In genomic region chr6:52156551-52157200, GRCm38 (mm10) we compare ENCODE assay signal across 12 mouse cellular contexts. TPM values are rescaled to one million over a fixed set of nuclear protein-coding genes. Genes with fewer than 3 reads are reported as not detected.
DNase-seq lines count a peak whose midpoint lies in the region; ATAC-seq and TF ChIP-seq lines count a peak whose summit lies in the region.
"Had no signal": no experiment of that assay in that cellular context is flagged by ENCODE, and none has a peak within 500 bp of the region (broad histone marks: within the 10 kb centered on the region; RNA-seq: fewer than 3 reads in every experiment).

No protein-coding gene starts in this region.

- H3K4me2 ChIP-seq in heart, embryonic 13.5 days = peak overlapping the region; percentile 98
- H3K4me2 ChIP-seq in midbrain, embryonic 11.5 days = no peak overlapping the region
- no peak overlapping the region for H3K4me2 ChIP-seq in midbrain, postnatal 0 days (ENCODE audit: low read depth, low read length, poor library complexity, severe bottlenecking)
- H3K4me2 ChIP-seq in stomach, embryonic 16.5 days (ENCODE audit: low read depth, low read length) = peak overlapping the region; percentile 65; the same call in 1 of the 2 replicates

- no peak for ATAC-seq in heart, embryonic 13.5 days (ENCODE audit: extremely low read depth, insufficient number of reproducible peaks, low FRiP score, low TSS enrichment)
- ATAC-seq in midbrain, embryonic 11.5 days (ENCODE audit: low FRiP score) = no peak
- ATAC-seq in midbrain, postnatal 0 days (ENCODE audit: low FRiP score) = no peak
- ATAC-seq in stomach, embryonic 16.5 days (ENCODE audit: insufficient read depth, low FRiP score) = no peak
- no peak for ATAC-seq in erythroid progenitor cell, adult 5-6 weeks (replicated peaks; ENCODE audit: low FRiP score, poor library complexity, severe bottlenecking)

- H3K27ac ChIP-seq in heart, embryonic 13.5 days (replicated peaks) = no peak overlapping the region
- no peak overlapping the region for H3K27ac ChIP-seq in midbrain, embryonic 11.5 days (ENCODE audit: low read depth, low read length)
- H3K27ac ChIP-seq in midbrain, postnatal 0 days (ENCODE audit: low read depth, low read length) = no peak overlapping the region
- H3K27ac ChIP-seq in limb, embryonic 10.5 days = no peak overlapping the region
- H3K27ac ChIP-seq in stomach, embryonic 16.5 days (ENCODE audit: low read length) = no peak overlapping the region
- H3K27ac ChIP-seq: limb, embryonic 15.5 days had no signal

- H3K27me3 ChIP-seq in heart, embryonic 13.5 days (replicated peaks) = peaks cover 99% of the 10 kb centered on the region
- H3K27me3 ChIP-seq in midbrain, embryonic 11.5 days (ENCODE audit: control insufficient read depth, insufficient read depth, low read length) = peaks cover 99% of the 10 kb centered on the region
- H3K27me3 ChIP-seq in midbrain, postnatal 0 days (ENCODE audit: insufficient read depth, low read length) = peaks cover 89% of the 10 kb centered on the region
- H3K27me3 ChIP-seq in limb, embryonic 10.5 days (ENCODE audit: low read depth, poor library complexity, severe bottlenecking) = peaks cover 77% of the 10 kb centered on the region
- peaks cover 14% of the 10 kb centered on the region for H3K27me3 ChIP-seq in stomach, embryonic 16.5 days (ENCODE audit: control insufficient read depth, insufficient read depth, low read length)

- peaks cover 31% of the 10 kb centered on the region for H3K4me1 ChIP-seq in heart, embryonic 13.5 days
- H3K4me1 ChIP-seq in midbrain, embryonic 11.5 days (ENCODE audit: control insufficient read depth, insufficient read depth, low read length) = peaks cover 8% of the 10 kb centered on the region; the same call in 1 of the 2 replicates
- H3K4me1 ChIP-seq in midbrain, postnatal 0 days (ENCODE audit: insufficient read depth, low read length) = peaks cover 5% of the 10 kb centered on the region; the same call in 1 of the 2 replicates
- H3K4me1 ChIP-seq in limb, embryonic 10.5 days = peaks cover 68% of the 10 kb centered on the region
- peaks cover 23% of the 10 kb centered on the region for H3K4me1 ChIP-seq in stomach, embryonic 16.5 days (ENCODE audit: control insufficient read depth, insufficient read depth, low read length)

- no peak for TF ChIP-seq CTCF in midbrain, postnatal 0 days (IDR thresholded peaks at IDR 0.05)

- no peaks in the 10 kb centered on the region for H3K36me3 ChIP-seq in heart, embryonic 13.5 days
- H3K36me3 ChIP-seq in midbrain, embryonic 11.5 days (ENCODE audit: control insufficient read depth, insufficient read depth, low read length) = no peaks in the 10 kb centered on the region
- no peaks in the 10 kb centered on the region for H3K36me3 ChIP-seq in midbrain, postnatal 0 days (ENCODE audit: insufficient read depth, low read length)
- no peaks in the 10 kb centered on the region for H3K36me3 ChIP-seq in limb, embryonic 10.5 days
- no peaks in the 10 kb centered on the region for H3K36me3 ChIP-seq in stomach, embryonic 16.5 days (ENCODE audit: control insufficient read depth, insufficient read depth, low read length)
- H3K36me3 ChIP-seq: limb, embryonic 15.5 days had no signal

- no peaks in the 10 kb centered on the region for H3K9me3 ChIP-seq in heart, embryonic 13.5 days
- H3K9me3 ChIP-seq in midbrain, embryonic 11.5 days (ENCODE audit: control insufficient read depth, low read length) = no peaks in the 10 kb centered on the region
- no peaks in the 10 kb centered on the region for H3K9me3 ChIP-seq in midbrain, postnatal 0 days (ENCODE audit: low read length)
- no peaks in the 10 kb centered on the region for H3K9me3 ChIP-seq in limb, embryonic 10.5 days (replicated peaks)
- H3K9me3 ChIP-seq in stomach, embryonic 16.5 days (replicated peaks; ENCODE audit: control insufficient read depth, low read length) = no peaks in the 10 kb centered on the region
- H3K9me3 ChIP-seq: limb, embryonic 15.5 days had no signal

- no peak for DNase-seq in heart, adult 9 months (ENCODE audit: low spot score in 2 of 2)
- peak; percentile 90 for DNase-seq in midbrain, embryonic 11.5 days (ENCODE audit: low spot score, missing footprints)
- no peak for DNase-seq in midbrain, postnatal 0 days (ENCODE audit: low spot score)
- peak; percentile 49 for DNase-seq in limb, embryonic 10.5 days (ENCODE audit: low spot score)
- DNase-seq in c-Kit-positive CD71-positive TER-119-positive erythroid progenitor cells, embryonic 14.5 days (ENCODE audit: low spot score) = no peak
- DNase-seq: cerebellum, adult 9-11 months had no signal

- H3K9ac ChIP-seq in heart, embryonic 13.5 days = peak overlapping the region; percentile 83; the same call in 1 of the 2 replicates
- H3K9ac ChIP-seq in midbrain, embryonic 11.5 days (ENCODE audit: low read length) = no peak overlapping the region
- H3K9ac ChIP-seq in midbrain, postnatal 0 days (replicated peaks; ENCODE audit: low read length, poor library complexity, severe bottlenecking) = no peak overlapping the region
- no peak overlapping the region for H3K9ac ChIP-seq in stomach, embryonic 16.5 days (ENCODE audit: low read length)
- H3K9ac ChIP-seq: limb, embryonic 15.5 days had no signal

- peak overlapping the region; percentile 73 for H3K4me3 ChIP-seq in heart, embryonic 13.5 days
- H3K4me3 ChIP-seq in midbrain, embryonic 11.5 days (ENCODE audit: low read depth, low read length) = no peak overlapping the region
- H3K4me3 ChIP-seq in midbrain, postnatal 0 days (ENCODE audit: low read depth, low read length) = no peak overlapping the region
- H3K4me3 ChIP-seq in limb, embryonic 10.5 days = peak overlapping the region; percentile 88
- no peak overlapping the region for H3K4me3 ChIP-seq in stomach, embryonic 16.5 days (replicated peaks; ENCODE audit: low read length)

- WGBS in heart, embryonic 13.5 days = 1% methylated on average over 20 of the region's 20 CpGs
- WGBS in midbrain, embryonic 11.5 days = under 1% methylated on average over 20 of the region's 20 CpGs
- WGBS in midbrain, postnatal 0 days = 3% methylated on average over 20 of the region's 20 CpGs
- WGBS in limb, embryonic 10.5 days = 1% methylated on average over 20 of the region's 20 CpGs
- WGBS in stomach, embryonic 16.5 days = 30% methylated on average over 20 of the region's 20 CpGs

RNA-seq across cellular contexts. Expression of gene Hoxa1, which starts 1.4 kb away (rescaled TPM):
- 0.97 and 1.6 TPM in 2 replicates for polyA plus RNA-seq in heart, embryonic 13.5 days (2015; fragmentation: Nextera tagmentation; extraction: Ambion mirVana)
- polyA plus RNA-seq in midbrain, embryonic 11.5 days (2014; fragmentation: Nextera tagmentation; extraction: Ambion mirVana) = 0.53 and 0.63 TPM in 2 replicates
- 0.27 TPM in 1 of 2 replicates, not detected in the other for total RNA-seq in midbrain, postnatal 0 days (2014; rRNA removed)
- 0.16 TPM in 1 of 2 replicates, not detected in the other for polyA plus RNA-seq in midbrain, postnatal 0 days (2015; fragmentation: Nextera tagmentation; extraction: Ambion mirVana)
- 1.3 and 1.9 TPM in 2 replicates for polyA plus RNA-seq in limb, embryonic 10.5 days (2016; fragmentation: Nextera tagmentation; extraction: Ambion mirVana)
- 1.4 and 1.5 TPM in 2 replicates for polyA plus RNA-seq in stomach, embryonic 16.5 days (2015; fragmentation: Nextera tagmentation; extraction: Ambion mirVana)
- not detected in 2 replicates for total RNA-seq in erythroid progenitor cell, adult 5-6 weeks (2015; ENCODE audit: low replicate concordance)
- not detected in 2 replicates for total RNA-seq in erythroid progenitor cell, adult 5-6 weeks (2017; ENCODE audit: low replicate concordance)
- total RNA-seq: layer of hippocampus, adult 18-20 months; megakaryocyte-erythroid progenitor cell, adult 5-6 weeks had no signal

RNA-seq across cellular contexts. Expression of gene Hoxa2, which starts 8.0 kb away (rescaled TPM):
- 1.5 and 2.5 TPM in 2 replicates for polyA plus RNA-seq in heart, embryonic 13.5 days (2015; fragmentation: Nextera tagmentation; extraction: Ambion mirVana)
- polyA plus RNA-seq in midbrain, embryonic 11.5 days (2014; fragmentation: Nextera tagmentation; extraction: Ambion mirVana) = 0.14 and 0.26 TPM in 2 replicates
- 1.6 and 3.0 TPM in 2 replicates for total RNA-seq in midbrain, postnatal 0 days (2014; rRNA removed)
- polyA plus RNA-seq in midbrain, postnatal 0 days (2015; fragmentation: Nextera tagmentation; extraction: Ambion mirVana) = not detected in 2 replicates
- polyA plus RNA-seq in limb, embryonic 10.5 days (2016; fragmentation: Nextera tagmentation; extraction: Ambion mirVana) = 4.5 and 5.3 TPM in 2 replicates
- polyA plus RNA-seq in stomach, embryonic 16.5 days (2015; fragmentation: Nextera tagmentation; extraction: Ambion mirVana) = 7.4 and 8.5 TPM in 2 replicates
- total RNA-seq in erythroid progenitor cell, adult 5-6 weeks (2015; ENCODE audit: low replicate concordance) = not detected in 2 replicates
- total RNA-seq in erythroid progenitor cell, adult 5-6 weeks (2017; ENCODE audit: low replicate concordance) = not detected in 2 replicates
- total RNA-seq: layer of hippocampus, adult 18-20 months had no signal

RNA-seq across cellular contexts. Expression of gene 5730596B20Rik, which starts 20.6 kb away (rescaled TPM):
- 0.15 and 0.33 TPM in 2 replicates for polyA plus RNA-seq in heart, embryonic 13.5 days (2015; fragmentation: Nextera tagmentation; extraction: Ambion mirVana)
- not detected in 2 replicates for polyA plus RNA-seq in midbrain, embryonic 11.5 days (2014; fragmentation: Nextera tagmentation; extraction: Ambion mirVana)
- not detected in 2 replicates for total RNA-seq in midbrain, postnatal 0 days (2014; rRNA removed)
- polyA plus RNA-seq in midbrain, postnatal 0 days (2015; fragmentation: Nextera tagmentation; extraction: Ambion mirVana) = not detected in 2 replicates
- polyA plus RNA-seq in limb, embryonic 10.5 days (2016; fragmentation: Nextera tagmentation; extraction: Ambion mirVana) = 1.1 and 1.3 TPM in 2 replicates
- polyA plus RNA-seq in stomach, embryonic 16.5 days (2015; fragmentation: Nextera tagmentation; extraction: Ambion mirVana) = 2.1 and 2.6 TPM in 2 replicates
- total RNA-seq in erythroid progenitor cell, adult 5-6 weeks (2015; ENCODE audit: low replicate concordance) = not detected in 2 replicates
- not detected in 2 replicates for total RNA-seq in erythroid progenitor cell, adult 5-6 weeks (2017; ENCODE audit: low replicate concordance)
- total RNA-seq: layer of hippocampus, adult 18-20 months; megakaryocyte-erythroid progenitor cell, adult 5-6 weeks had no signal

RNA-seq across cellular contexts. Expression of gene Hoxa4, which starts 34.9 kb away (rescaled TPM):
- 0.71 and 0.74 TPM in 2 replicates for polyA plus RNA-seq in heart, embryonic 13.5 days (2015; fragmentation: Nextera tagmentation; extraction: Ambion mirVana)
- polyA plus RNA-seq in midbrain, embryonic 11.5 days (2014; fragmentation: Nextera tagmentation; extraction: Ambion mirVana) = not detected in 2 replicates
- total RNA-seq in midbrain, postnatal 0 days (2014; rRNA removed) = 0.22 TPM in 1 of 2 replicates, not detected in the other
- not detected in 2 replicates for polyA plus RNA-seq in midbrain, postnatal 0 days (2015; fragmentation: Nextera tagmentation; extraction: Ambion mirVana)
- 1.6 and 1.8 TPM in 2 replicates for polyA plus RNA-seq in limb, embryonic 10.5 days (2016; fragmentation: Nextera tagmentation; extraction: Ambion mirVana)
- 2.5 and 2.8 TPM in 2 replicates for polyA plus RNA-seq in stomach, embryonic 16.5 days (2015; fragmentation: Nextera tagmentation; extraction: Ambion mirVana)
- total RNA-seq in erythroid progenitor cell, adult 5-6 weeks (2015; ENCODE audit: low replicate concordance) = not detected in 2 replicates
- total RNA-seq in erythroid progenitor cell, adult 5-6 weeks (2017; ENCODE audit: low replicate concordance) = not detected in 2 replicates
- total RNA-seq: layer of hippocampus, adult 18-20 months had no signal

RNA-seq across cellular contexts. Expression of gene Hoxa5, which starts 47.7 kb away (rescaled TPM):
- polyA plus RNA-seq in heart, embryonic 13.5 days (2015; fragmentation: Nextera tagmentation; extraction: Ambion mirVana) = 3.6 and 5.9 TPM in 2 replicates
- polyA plus RNA-seq in midbrain, embryonic 11.5 days (2014; fragmentation: Nextera tagmentation; extraction: Ambion mirVana) = not detected in 2 replicates
- total RNA-seq in midbrain, postnatal 0 days (2014; rRNA removed) = 10.4 TPM in 1 of 2 replicates, not detected in the other
- polyA plus RNA-seq in midbrain, postnatal 0 days (2015; fragmentation: Nextera tagmentation; extraction: Ambion mirVana) = not detected in 2 replicates
- 9.8 and 10.4 TPM in 2 replicates for polyA plus RNA-seq in limb, embryonic 10.5 days (2016; fragmentation: Nextera tagmentation; extraction: Ambion mirVana)
- polyA plus RNA-seq in stomach, embryonic 16.5 days (2015; fragmentation: Nextera tagmentation; extraction: Ambion mirVana) = 8.8 and 11.0 TPM in 2 replicates
- total RNA-seq in erythroid progenitor cell, adult 5-6 weeks (2015; ENCODE audit: low replicate concordance) = not detected in 2 replicates
- total RNA-seq in erythroid progenitor cell, adult 5-6 weeks (2017; ENCODE audit: low replicate concordance) = not detected in 2 replicates
- total RNA-seq: layer of hippocampus, adult 18-20 months had no signal

Comparison
In these comparisons a context has a peak if more than half of its experiments do, and no peak if none do; other contexts are left out.
1. DNase-seq: peak in midbrain, embryonic 11.5 days (single experiment) and limb, embryonic 10.5 days (single experiment); none in heart, adult 9 months (0 of 2), midbrain, postnatal 0 days (single experiment) and c-Kit-positive CD71-positive TER-119-positive erythroid progenitor cells, embryonic 14.5 days (single experiment).
2. H3K4me2 ChIP-seq: peak in heart, embryonic 13.5 days (single experiment) and stomach, embryonic 16.5 days (single experiment); none in midbrain, embryonic 11.5 days (single experiment) and midbrain, postnatal 0 days (single experiment).
3. H3K4me3 ChIP-seq: peak in heart, embryonic 13.5 days (single experiment) and limb, embryonic 10.5 days (single experiment); none in midbrain, embryonic 11.5 days (single experiment), midbrain, postnatal 0 days (single experiment) and stomach, embryonic 16.5 days (single experiment).